Mouse (Mus musculus) 3134 (cell line): ENCODE data around the gene Clstn1.
A peak's percentile ranks its signal among the peaks of the same experiment; 100 is the strongest.

Source experiments
- DNase-seq: peaks from one replicate; pipeline ENCODE4 v3.0.0-alpha.2; 2011; ENCODE audit warnings: low spot score; ENCODE audit not compliant: insufficient read length; ENCODE audit errors: extremely low read depth

Gene Clstn1

DNA sequence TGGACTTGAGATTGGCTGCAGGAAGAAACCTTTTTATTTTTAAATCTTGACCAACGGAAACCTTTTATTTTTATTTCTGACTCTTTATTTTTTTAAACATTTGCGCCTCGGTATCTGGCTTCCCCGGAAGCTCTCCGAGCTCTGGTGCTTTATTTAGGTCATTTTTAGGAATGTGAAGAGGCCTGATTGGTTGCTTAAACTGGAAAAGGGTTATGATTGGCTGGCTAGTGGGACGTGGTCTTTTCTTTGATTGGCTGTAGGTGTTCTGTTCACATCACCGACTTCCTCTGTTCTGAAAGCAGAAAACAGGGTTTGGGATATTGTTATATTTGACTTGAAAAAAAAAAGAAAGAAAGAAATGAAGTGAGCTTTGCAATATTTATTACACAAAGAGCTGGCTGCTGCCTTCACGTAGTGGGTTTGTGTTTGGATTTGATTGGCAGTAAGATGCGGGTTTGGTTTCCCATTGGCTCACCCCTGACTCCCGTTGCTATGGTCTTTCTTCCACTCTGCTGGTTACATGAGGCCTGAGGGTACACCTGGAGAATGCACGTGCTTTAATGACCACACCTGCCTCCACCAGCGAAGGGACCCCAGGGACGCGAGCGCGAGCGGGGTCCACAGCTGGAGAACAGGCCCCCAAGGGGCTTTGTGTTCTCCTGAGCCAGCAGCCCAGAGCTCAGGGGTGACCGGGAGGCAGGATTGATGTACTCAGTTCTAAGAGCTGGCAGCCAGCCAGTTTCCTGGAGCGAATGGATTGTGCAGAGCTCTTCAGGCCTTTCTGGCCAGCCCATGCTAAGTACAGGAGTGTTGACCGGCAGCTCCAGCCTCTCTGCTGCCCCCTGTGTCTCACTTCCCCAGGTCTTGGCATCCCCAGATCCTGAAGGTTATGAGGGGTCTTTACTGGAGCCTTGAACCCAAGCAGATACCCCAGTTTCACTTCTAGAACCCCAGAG is 21.5 kb upstream of the Clstn1 start:
- DNase-seq, result no peak

DNA sequence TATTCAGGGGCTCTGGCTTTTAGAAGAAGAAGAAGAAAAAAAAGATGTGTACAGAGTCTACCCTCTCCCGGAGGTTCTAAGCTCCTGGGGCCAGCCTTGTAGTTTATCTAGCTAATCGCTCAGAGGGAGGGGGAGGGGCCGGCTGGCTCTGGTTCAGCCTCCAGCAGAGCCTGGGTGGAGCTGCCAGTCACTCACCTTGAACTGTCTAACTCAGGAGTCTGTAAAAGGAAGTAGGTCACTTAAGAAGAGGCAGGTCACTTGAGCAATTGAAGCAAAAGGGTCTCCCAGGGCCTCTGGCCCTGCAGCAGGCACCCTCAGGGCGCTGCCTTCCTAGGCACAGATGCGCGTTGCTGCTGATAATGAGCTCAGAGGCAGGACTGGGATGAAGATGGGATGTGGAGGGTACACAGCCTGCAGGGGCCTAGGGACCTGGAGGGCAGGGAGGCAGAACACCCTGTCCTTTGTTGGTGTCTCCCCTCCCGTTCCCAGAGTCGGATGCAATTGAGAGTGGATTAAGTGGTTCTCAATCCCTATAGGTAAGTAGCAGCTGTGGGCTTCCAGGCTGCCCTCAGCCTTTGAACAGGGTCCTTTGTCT is 18.7 kb upstream of the Clstn1 start:
- DNase-seq, result no peak

DNA sequence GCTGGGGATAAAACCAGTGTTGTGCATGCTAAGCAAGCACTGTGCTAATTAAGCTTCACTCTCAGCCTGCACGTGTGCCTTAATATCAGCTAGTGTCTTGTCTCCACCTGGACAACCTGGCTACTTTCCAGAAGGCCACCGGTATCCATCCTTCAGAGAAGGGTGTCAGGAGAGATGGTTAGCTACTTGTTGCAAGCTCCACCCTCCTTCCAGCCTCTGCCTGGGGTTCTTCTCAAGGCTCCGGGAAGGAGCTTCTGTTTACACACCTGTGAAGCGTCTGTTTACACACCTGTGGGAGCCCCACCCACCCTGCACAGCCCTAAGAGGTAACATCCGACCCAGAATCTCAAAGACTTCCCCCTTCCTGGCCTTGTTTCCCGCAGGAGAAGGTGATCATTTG is 17.6 kb upstream of the Clstn1 start:
- DNase-seq, result no peak

DNA sequence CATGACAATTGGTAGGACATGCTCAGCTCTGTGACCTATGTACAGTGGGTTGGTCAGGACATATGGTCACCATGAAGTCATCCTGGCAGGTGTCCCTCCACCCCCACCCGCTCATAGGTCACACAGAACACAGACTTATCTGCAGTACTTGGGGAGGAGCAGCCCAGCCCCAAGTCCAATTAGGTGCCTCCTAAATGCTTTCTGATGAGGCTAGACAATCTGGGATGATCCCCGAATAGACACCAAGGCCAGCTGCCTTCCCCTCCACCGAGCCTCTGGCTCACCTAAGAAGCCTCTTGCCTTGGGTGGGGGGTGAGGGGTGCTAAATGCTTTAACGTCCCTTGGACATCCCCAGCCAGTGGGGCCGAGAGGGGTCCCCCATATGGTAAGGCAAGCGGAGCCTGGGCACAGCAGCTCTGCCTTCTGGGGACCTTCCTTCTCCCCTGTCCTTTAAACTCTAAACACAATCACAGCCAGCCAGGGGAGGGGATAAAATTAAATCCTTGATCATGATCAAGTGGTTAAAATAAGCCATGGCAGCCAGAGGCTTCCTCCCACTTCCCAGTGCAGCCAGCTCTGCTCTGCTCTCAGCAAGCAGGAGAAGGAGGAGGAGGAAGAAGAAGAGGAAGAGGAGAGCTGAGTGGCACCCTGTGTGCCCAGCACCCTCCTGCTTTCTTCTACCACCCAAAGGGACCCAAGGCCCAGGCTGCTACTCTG is 16.3 kb upstream of the Clstn1 start:
- DNase-seq, result no peak

DNA sequence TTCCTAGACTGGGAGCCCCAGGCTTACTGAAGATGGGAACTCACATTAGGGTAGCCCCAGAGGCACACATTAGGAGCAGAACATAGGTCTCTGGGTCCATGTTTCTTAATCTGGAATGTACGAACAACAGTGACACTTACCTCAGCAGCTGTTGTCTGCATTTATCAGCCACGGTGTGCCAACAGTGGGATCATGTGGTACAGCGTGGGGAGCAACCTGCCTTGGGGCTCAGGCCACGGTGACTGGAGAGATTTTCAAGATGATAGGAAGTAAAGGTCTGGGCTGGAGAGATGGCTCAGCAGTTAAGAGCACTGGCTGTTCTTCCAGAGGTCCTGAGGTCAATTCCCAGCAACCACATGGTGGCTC is 15.8 kb upstream of the Clstn1 start:
- DNase-seq, result no peak

DNA sequence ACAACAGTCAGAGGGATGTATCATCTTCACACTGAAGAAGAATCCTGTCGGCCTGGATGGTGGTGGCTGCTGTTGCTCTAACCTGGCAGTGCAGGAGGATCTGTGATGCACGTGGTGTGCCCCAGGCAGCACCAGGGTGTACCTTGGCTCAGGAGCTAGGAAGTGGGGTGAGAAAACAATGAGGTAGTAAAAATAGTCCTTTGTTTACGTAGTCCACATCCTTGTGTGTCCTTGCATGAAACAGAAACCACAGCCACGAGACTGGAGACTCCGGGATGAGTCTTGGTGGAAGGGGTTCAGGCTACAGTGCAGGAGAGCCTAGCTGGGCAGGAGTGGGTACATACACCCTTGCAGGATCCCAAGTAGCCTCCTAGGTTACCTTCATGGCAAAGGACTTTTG is 15.1 kb upstream of the Clstn1 start:
- DNase-seq, result no peak

DNA sequence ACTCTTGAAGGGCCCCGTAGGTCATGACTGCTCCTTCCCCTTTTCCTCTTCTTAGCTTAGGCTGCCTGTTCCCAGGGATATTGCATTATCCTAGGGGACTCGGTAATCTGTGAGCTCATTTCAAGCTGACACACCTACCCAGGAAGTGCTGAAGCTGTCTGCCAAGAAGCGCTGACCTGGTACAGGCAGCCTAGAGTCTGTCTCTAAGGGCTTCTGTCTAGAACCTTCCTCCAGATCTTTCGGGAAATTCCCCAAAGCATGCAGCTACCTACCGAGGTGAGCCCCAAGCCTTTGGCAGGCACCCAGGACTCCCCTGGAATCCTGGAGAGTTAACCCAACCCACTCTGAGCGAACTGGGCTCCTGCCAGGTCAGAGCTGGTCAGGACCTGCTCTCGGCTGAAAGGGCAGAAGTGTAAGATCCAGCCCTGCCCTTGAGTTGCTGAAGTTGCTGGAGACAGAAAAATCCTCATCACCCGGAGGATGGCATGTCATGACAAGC is 14.6 kb upstream of the Clstn1 start:
- peak; percentile 58 for DNase-seq

DNA sequence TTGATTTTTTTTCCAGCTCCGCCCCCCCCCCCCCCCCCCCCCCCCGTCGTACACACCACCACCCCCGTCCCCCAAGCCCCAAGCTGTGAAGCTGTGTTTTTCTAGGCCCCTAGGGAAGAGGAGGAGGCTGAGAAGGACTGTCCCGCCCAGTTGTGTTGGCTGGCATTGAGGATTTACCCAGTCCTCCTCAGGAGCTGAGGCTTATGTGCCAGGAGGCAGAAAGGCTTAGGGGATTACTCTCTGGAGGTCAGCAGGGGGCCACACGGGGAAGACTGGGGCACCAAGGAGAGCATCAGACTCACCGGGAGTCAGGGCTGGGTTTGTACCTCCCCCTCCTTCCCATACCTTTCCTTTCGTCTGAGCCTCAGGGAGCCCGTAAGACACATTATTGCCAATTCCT is 13.8 kb upstream of the Clstn1 start:
- DNase-seq, result no peak

DNA sequence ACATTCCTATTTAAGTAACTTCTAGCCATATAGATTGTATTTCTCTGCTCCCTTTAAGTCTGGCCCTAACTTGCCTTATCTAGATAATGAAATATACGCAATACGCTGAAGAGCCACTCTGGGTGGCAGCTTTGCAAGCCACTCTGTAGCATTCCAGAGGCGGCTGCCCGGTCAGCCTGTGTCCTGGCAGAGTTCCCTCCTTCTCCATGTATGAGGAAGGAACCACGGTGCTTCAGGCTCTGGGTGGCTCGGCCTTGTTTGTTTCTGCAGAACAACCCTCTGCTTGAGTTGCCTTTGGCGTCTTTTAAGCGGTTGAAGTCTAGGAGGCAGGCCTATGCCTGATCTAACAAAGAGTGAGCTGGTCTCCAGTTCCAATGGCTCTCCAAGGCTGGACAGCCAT is 13.4 kb upstream of the Clstn1 start:
- no peak for DNase-seq

DNA sequence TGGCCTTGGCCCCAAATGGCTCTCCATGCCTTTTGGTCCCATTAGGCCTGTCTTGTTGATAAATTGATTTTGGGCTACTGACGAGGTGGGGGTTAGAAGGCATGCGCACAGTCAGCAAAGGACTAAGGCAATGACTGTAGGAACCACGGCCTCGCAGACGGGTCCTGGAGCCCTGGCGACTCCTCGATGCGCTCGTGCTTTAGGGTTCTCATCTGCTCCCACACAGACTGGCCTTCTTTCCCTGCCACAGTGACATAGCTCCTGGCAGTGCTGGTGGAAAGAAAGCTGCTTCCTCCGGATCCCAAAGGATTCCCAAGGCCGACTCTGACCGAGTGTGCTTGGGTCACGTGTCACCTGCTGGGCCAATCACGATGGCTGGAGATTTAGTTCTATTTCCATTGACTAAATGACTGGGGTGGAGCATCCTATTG is 11.9 kb upstream of the Clstn1 start:
- no peak for DNase-seq

DNA sequence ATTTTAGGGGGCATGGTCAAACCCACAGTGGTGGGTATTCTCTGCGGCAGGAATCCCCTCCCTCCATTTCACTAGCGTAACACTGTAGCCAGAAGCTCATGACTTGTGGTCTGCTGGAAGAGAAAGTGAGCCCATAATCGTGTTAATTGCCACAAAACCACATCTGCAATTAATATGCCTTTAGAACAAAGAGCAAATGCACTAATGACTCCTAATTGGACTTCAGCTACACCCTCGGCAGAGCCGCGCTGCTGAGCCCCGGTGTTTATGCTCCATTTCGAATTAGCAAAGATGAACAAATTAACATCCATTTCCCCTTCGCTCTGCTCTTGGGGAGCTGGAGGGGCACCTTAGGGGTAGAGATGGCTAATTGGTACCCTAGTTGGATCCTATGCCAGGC is 10.2 kb upstream of the Clstn1 start:
- no peak for DNase-seq

DNA sequence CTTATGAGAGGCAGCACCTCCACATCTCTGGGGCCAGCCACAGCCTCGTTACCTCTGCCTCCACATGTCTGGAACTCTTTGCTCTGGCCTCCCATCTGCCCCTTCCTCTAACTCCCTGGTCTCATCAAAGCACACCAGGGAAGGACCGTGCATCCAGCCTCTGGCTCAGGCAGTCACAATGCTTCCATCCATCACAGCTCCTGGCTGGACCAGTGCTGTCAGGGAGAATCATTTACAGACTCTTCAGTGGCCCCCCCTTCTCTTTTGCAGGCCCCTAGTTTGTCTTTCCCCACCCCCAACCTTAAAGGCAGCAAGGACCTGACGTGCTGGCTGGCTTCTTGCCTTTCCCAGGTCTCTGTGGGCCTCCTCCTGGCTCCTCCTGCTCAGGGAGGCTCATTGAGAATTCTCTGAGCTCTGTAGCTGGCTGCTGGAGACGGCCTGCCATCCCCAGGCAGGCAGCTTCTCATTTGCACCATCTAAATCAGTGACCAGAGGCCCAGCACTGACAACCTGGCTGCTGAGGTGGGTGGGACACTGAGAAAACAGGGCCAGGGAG is 9.2 kb upstream of the Clstn1 start:
- DNase-seq, result no peak

DNA sequence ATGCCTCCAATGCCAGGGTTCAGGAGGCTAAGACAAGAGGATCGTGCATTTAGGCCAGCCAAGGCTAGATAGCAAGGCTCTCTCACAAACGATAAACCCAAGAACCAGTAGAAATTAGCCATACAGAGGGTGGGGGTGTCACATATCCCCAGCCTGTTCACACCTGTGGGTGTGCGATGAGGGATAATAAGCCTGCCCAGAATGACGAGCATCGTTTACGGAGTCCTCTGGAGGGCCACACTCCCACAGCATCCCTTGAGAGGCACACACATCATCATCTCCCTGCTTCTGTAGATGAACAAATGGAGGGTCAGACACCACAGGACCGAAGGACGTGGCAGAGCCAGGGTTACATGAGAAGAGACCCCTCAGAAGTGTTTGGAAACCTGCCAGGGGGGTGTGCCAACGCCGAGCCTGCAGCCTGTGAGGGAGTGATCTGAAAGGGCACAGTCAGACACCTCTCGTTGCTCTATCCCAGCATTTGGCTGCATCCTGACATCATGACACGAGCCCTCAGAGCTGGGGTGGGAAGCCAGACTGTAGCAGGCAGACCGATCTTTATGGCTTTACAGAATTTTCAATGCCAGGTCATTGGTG is 8.1 kb upstream of the Clstn1 start:
- DNase-seq, result no peak

DNA sequence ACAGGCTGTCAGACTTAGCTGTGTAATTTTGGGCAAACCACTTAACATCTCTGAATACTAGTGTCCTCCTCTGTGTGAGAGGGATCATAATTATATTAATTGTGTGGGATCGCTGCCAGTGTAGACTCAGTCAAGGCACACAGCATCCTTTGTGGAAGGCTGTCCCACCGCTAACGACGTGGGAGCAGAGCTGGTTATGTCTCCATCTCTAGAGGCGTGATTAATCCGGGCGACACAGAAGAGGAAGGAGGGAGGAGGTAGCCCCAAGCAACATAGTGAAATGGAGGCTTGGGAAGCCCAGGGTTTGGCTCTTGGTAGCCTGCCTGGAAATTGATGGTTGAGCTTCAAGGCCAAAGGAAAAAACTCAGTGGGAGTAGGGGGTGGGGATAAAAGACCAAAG is 7.4 kb upstream of the Clstn1 start:
- DNase-seq, result no peak

DNA sequence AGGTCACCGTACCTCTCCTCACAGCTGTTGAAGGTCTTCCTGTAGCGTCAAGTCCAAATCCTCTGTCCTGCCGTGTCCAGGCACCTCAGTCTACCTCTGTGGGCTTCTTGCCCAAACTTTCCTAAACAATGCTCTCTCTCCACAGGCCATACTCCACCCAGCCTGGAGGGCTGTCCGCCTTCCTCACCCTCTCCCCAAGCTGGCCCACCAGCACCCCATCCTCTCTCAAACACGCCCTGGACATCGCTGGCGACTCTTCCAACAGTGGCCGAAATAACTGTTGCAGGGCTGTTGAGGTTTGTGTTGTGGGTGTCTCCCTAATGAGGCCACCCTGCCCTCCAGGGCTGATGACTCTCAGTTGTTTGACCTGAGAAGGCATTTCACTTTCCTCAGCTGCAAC is 1.0 kb upstream of the Clstn1 start:
- no peak for DNase-seq

DNA sequence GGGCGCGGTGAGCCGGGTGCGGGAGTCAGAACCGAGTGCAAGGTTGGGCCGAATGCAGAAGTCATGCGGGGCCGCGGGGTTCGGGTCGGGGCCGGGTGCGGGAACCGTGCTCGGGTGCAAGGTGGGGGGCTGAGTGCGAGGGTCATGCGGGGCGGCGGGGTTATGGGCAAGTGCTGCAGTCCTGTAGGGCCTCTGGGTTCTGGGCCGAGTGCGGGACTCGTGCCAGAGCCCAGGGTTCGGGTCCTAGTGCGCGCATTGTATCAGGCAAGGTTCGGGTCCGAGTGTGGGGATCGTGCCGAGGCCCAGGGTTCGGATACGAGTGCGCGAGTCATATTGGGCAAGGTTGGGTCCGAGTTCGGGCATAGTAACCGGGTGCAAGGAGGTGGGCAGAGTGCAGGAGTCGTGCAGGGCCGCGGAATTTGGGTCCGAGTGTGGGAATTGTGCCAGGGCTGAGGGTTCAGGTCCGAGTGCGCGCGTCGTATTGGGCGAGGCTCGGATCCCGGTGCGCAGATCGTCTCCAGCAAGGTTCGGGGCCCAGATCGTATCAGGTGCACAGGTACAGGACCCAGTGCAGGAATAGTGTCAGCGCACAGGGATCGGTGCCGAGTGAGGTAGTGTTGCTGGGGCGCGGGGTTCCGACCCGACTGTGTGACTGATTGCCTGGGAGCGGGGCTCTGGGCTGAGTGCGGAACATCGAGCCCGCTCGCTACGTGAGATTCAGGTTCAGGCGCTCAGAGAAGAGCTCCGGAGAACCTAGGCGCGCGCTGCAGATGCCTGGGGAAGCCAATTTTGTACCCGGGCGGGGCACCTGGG is 721 bp downstream of the Clstn1 start:
- peak; percentile 49 for DNase-seq

DNA sequence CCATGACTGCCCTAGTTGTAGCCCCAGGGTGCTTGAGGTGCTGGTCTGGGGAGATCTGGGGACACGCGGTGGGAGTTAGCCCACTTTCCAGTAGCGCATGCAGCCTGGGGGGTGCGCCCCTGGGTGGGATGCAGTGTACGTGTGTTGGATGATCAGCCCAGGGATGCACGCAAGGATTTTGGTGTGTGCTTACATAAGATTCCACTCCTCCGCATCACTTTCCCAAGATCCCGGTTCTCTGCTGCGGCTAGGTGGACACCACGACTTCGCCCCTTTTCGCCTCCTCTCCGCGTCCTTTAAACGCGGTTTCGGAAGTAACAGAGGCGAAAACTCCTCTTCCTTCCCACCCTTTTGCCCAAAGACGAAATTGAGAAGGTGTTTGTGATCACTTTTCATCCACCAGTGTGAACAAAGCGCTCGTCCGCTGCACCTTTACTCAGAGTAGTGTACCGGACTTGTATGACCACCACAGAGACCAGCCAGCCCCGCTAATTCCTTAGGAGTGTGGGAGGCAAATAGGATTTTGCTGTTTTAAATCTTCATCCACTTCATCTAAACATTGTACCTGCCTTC is 1.4 kb downstream of the Clstn1 start:
- no peak for DNase-seq

DNA sequence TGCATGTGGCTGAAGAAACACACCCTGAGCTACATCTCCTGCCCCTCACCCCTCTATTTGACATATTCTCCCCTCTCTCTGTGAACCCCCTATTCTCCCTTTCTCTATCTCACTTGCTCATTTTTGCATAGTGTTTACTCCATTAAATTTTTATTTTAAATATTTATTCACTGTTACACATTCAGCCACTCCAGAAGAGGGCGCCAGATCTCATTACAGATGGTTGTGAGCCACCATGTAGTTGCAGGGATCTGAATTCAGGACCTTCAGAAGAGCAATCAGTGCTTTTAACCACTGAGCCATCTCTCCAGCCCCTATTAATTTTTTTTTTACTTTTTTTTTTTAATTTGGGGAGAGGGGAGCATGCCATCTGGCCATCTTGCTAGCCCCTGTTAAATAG is 3.9 kb downstream of the Clstn1 start:
- no peak for DNase-seq

DNA sequence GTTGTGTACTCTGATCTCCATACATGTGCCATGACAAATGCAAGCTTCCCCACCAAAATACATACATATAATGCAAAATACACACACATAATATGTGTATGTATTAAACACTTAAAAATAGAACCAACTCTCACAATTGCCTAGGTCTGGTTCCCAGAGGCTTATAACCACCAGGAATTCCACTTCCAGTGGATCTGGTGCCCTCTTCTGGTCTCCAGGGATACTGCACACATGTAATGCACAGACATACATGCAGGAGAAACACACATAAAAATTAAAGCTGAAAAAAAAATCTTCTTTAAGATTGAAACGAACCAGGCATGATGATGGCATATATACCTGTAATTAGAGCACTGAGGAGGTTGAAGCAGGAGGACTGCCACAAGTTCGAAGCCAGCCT is 5.2 kb downstream of the Clstn1 start:
- no peak for DNase-seq
